Mouse (Mus musculus) ES-E14 (cell line): Measurements from ENCODE around the gene Filip1. TPM values are rescaled to one million over a fixed set of nuclear protein-coding genes. Genes with fewer than 3 reads are reported as not detected.

Experiments used
- DNase-seq: peaks from one replicate; pipeline ENCODE4 v3.0.0-alpha.2; 2013; ENCODE audit warnings: low read depth, low spot score
- H3K27ac ChIP-seq: 2 replicates; pipeline ENCODE4 v1.5.1; 2012; ENCODE audit warnings: low read depth, mild to moderate bottlenecking, low read length, moderate library complexity, mixed read lengths; ENCODE audit not compliant: poor library complexity, insufficient read depth, severe bottlenecking
- H3K36me3 ChIP-seq: 2 replicates; pipeline ENCODE4 v1.6.1; 2012; ENCODE audit warnings: mild to moderate bottlenecking, low read length, moderate library complexity, mixed read lengths; ENCODE audit not compliant: control insufficient read depth, poor library complexity, insufficient read depth, severe bottlenecking
- H3K4me1 ChIP-seq, 2 experiments: fragments of 150-350 bp in 1 of 2; sonication (generic) in 1 of 2; 2 replicates each; pipeline ENCODE4 v1.6.1; 2012; ENCODE audit warnings: low read length in 2 of 2, mild to moderate bottlenecking in 1 of 2, mixed read lengths in 1 of 2; ENCODE audit not compliant: control insufficient read depth in 2 of 2, insufficient read depth in 2 of 2, poor library complexity in 1 of 2
- H3K4me3 ChIP-seq, 2 experiments: fragments of 150-350 bp in 1 of 2; sonication (generic) in 1 of 2; 2 replicates each; pipeline ENCODE4 v1.5.1; 2012; ENCODE audit warnings: low read length in 2 of 2, low read depth in 1 of 2, mild to moderate bottlenecking in 1 of 2, mixed read lengths in 1 of 2; ENCODE audit not compliant: insufficient read depth in 1 of 2, poor library complexity in 1 of 2, severe bottlenecking in 1 of 2
- H3K9ac ChIP-seq: 2 replicates; pipeline ENCODE4 v1.6.1; 2012; ENCODE audit warnings: low read depth, mild to moderate bottlenecking, low read length, mixed read lengths; ENCODE audit not compliant: poor library complexity, insufficient read depth, severe bottlenecking
- H3K9me3 ChIP-seq: fragments of 150-350 bp; sonication (generic); 2 replicates; pipeline ENCODE4 v1.6.1; 2012; ENCODE audit warnings: low read depth, mild to moderate bottlenecking, low read length; ENCODE audit not compliant: control insufficient read depth, insufficient read depth
- CHD2 ChIP-seq: IDR thresholded peaks from 2 replicates; pipeline ENCODE4 v1.6.1; 2014; ENCODE audit warnings: mild to moderate bottlenecking, low read depth, low read length, inconsistent platforms
- HCFC1 ChIP-seq: IDR thresholded peaks from 2 replicates; pipeline ENCODE4 v1.6.1; 2012; ENCODE audit warnings: low read length, inconsistent platforms, borderline replicate concordance; ENCODE audit not compliant: insufficient read depth
- MAFK ChIP-seq: IDR thresholded peaks from 2 replicates; pipeline ENCODE4 v1.6.1; 2014; ENCODE audit warnings: mild to moderate bottlenecking, low read depth, low read length, inconsistent platforms; ENCODE audit not compliant: insufficient read depth
- ZC3H11A ChIP-seq: IDR thresholded peaks from 2 replicates; pipeline ENCODE4 v1.6.1; 2012; ENCODE audit warnings: low read depth, mild to moderate bottlenecking, inconsistent platforms, low read length, borderline replicate concordance
- ZNF384 ChIP-seq: IDR thresholded peaks from 2 replicates; pipeline ENCODE4 v1.6.1; 2012; ENCODE audit warnings: low read depth, low read length, inconsistent platforms
- in situ Hi-C, 2 experiments: fragments of 600-800 bp; cut with MboI; formaldehyde crosslinking; loops; one replicate each; pipeline ENCODE4 v1.15.1; 2025; ENCODE audit warnings: low sequenced_read_pairs in 2 of 2, inconsistent platforms in 1 of 2; ENCODE audit not compliant: unreplicated experiment in 2 of 2
- total RNA-seq: library from RNA; depleted of rRNA; stranded (reverse); fragments of 300-350 nt; gene quantifications from 2 replicates; pipeline ENCODE4 v1.2.3, GENCODE M21; 2012

The Filip1 gene
- total RNA-seq, 1 experiment, result 0.09 TPM

- in situ Hi-C loops, result loop anchor here in 1 of 2 experiments (25.0 kb wide), 1 partner anchor 181 kb away; no protein-coding TSS in a partner anchor
- no peak overlapping the region for H3K27ac ChIP-seq
- no peaks in the 10 kb centered on the region for H3K36me3 ChIP-seq
- TF ChIP-seq ZNF384 (no peak), MAFK (no peak), HCFC1 (no peak), CHD2 (no peak), ZC3H11A (no peak)
- no peak for DNase-seq
- H3K9me3 ChIP-seq, result no peaks in the 10 kb centered on the region
- H3K4me1 ChIP-seq, result no peaks in the 10 kb centered on the region
- no peak overlapping the region for H3K4me3 ChIP-seq
- H3K9ac ChIP-seq, result no peak overlapping the region
These were observed 19.6 kb downstream of the Filip1 start for GRCm38 (mm10) chr9:79993066-79993465.

- DNase-seq, result no peak
These were observed 22.1 kb downstream of the Filip1 start for GRCm38 (mm10) chr9:79990456-79991017.

GRCm38 (mm10) chr9:79989703-79990102 lies 22.9 kb downstream of the Filip1 start:
- in situ Hi-C loops, result loop anchor here in 1 of 2 experiments (25.0 kb wide), 1 partner anchor 177 kb away; no protein-coding TSS in a partner anchor
- H3K9ac ChIP-seq, result no peak overlapping the region
- no peaks in the 10 kb centered on the region for H3K9me3 ChIP-seq
- no peak overlapping the region for H3K27ac ChIP-seq
- no peak overlapping the region for H3K4me3 ChIP-seq
- H3K4me1 ChIP-seq, result no peaks in the 10 kb centered on the region
- H3K36me3 ChIP-seq, result no peaks in the 10 kb centered on the region
- DNase-seq, result no peak
- no peak for TF ChIP-seq ZC3H11A
- TF ChIP-seq ZNF384, result no peak
- TF ChIP-seq CHD2, result no peak
- TF ChIP-seq HCFC1, result no peak
- no peak for TF ChIP-seq MAFK

More at GRCm38 (mm10) chr9:79990456-79991017, 22.1 kb downstream of the Filip1 start:
- H3K27ac ChIP-seq, result no peak overlapping the region
- in situ Hi-C loops, result loop anchor here in 1 of 2 experiments (25.0 kb wide), 1 partner anchor 178 kb away; no protein-coding TSS in a partner anchor
- no peaks in the 10 kb centered on the region for H3K36me3 ChIP-seq
- TF ChIP-seq HCFC1 (no peak), MAFK (no peak), ZC3H11A (no peak), ZNF384 (no peak)
- H3K9me3 ChIP-seq, result no peaks in the 10 kb centered on the region
- H3K9ac ChIP-seq, result no peak overlapping the region
- H3K4me3 ChIP-seq, result no peak overlapping the region
- no peaks in the 10 kb centered on the region for H3K4me1 ChIP-seq

- Histone ChIP-seq H3K9ac (no peak overlapping the region), H3K27ac (no peak overlapping the region), H3K4me1 (no peaks in the 10 kb centered on the region), H3K36me3 (no peaks in the 10 kb centered on the region), H3K9me3 (no peaks in the 10 kb centered on the region), H3K4me3 (no peak overlapping the region)
- no peak for DNase-seq
- in situ Hi-C loops, result loop anchor here in 1 of 2 experiments (25.0 kb wide), 1 partner anchor 177 kb away; no protein-coding TSS in a partner anchor
- TF ChIP-seq ZNF384, result no peak
- no peak for TF ChIP-seq HCFC1
- no peak for TF ChIP-seq MAFK
- no peak for TF ChIP-seq ZC3H11A
- no peak for TF ChIP-seq CHD2
These were observed 23.6 kb downstream of the Filip1 start for GRCm38 (mm10) chr9:79989061-79989460.
